Mouse (Mus musculus): ENCODE measurements around the gene Cxcl2. TPM values are rescaled to one million over a fixed set of nuclear protein-coding genes. Genes with fewer than 3 reads are reported as not detected.

Cxcl2 gene
- total RNA-seq (2014; rRNA removed) (not detected in 2 replicates), polyA plus RNA-seq (2015; fragmentation: Nextera tagmentation; extraction: Ambion mirVana) (not detected in 2 replicates)

DNA sequence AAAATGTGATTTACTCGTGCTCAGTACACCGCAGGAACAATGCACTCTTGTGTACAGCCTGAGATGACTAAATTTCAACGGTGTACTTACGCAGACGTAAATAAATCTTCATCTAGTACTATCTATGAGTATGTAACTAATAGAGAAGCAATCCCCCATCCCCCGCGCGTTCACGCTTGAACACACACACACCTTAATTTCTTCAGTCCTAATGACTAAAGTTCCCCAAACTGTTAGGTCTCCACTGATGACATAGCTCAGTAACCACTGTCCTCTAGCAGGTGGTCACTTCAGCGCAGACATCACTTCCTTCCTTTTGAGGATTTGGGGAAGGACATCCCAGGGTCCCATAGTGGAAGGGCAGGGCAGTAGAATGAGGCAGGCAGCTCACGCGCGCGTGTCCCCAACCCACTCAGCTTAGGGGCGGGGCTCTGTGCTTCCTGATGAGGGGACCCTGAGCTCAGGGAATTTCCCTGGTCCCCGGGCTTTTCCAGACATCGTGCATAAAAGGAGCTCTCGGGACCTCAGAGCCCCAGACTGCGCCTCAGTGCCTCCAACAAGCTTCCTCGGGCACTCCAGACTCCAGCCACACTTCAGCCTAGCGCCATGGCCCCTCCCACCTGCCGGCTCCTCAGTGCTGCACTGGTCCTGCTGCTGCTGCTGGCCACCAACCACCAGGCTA is at the start of gene Cxcl2:
TSS of gene Cxcl2 (plus strand) at position 533 of the 682 bp plus-strand sequence.
- ATAC-seq (peak; percentile 35), DNase-seq (no peak)
- H3K4me2 ChIP-seq (ENCODE audit: low read depth) = peak within 1 kb of the TSS; percentile 65
- no peaks in the 10 kb centered on the region for H3K9me3 ChIP-seq (ENCODE audit: low read length)
- no peaks in the 10 kb centered on the region for H3K4me1 ChIP-seq (ENCODE audit: insufficient read depth)
- H3K4me3 ChIP-seq (ENCODE audit: low read depth, low read length) = peak within 1 kb of the TSS; percentile 27
- H3K27ac ChIP-seq (ENCODE audit: low read depth, low read length) = no peak within 1 kb of the TSS
- 4% methylated on average over 22 of the region's 22 CpGs for WGBS
- H3K9ac ChIP-seq = no peak within 1 kb of the TSS
- no peak for TF ChIP-seq CTCF (IDR thresholded peaks at IDR 0.05; ENCODE audit: low read depth)
- peaks cover 8% of the 10 kb centered on the region for H3K27me3 ChIP-seq (ENCODE audit: insufficient read depth, low read length)
- H3K36me3 ChIP-seq (ENCODE audit: insufficient read depth) = no peaks in the 10 kb centered on the region

DNA sequence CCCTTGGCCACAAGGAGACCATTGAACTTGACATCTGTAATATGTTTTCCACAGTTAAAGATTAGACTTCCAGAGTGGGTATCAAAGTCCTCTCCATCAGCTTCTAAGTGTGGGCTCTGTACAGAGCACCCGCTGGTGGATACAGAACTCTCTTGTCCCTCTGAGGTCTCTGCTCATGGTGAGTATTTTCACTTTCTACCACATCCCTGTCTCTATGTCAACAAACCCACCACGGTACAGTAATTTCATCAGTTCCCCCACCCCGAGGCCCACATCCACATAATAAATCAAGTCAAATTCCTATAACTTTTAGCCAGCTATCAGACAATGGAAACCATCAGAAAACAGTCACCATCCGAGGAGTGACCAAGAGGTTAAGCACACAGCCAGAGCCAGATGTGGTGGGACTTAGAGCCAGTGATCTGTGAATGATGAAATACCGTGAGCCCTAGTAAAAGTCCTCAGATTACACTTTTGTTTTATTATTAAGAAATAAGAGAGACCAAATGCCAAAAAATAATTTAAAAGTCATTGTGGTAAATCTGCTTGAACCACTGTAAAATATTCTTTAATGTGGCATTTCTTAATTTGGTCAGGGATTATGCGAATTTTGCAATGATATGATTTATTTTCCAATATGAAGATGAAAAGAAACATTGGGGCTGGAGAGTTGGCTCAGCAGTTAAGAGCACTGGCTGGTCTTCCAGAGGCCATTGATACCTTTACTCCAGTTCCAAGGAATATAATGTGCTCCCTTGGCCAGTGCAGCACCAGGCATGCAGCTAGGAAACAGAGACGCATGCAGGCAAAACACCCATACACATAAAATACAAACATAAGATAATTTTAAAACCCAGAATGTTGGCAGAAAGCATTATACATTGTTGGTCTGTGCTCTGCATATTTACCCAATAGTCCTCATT is 48.1 kb upstream of the Cxcl2 start:
- no peak for DNase-seq
- no peak for ATAC-seq
- WGBS = 86% methylated on average over 7 of the region's 7 CpGs
- H3K27ac ChIP-seq (ENCODE audit: low read depth, low read length) = no peak overlapping the region
- no peak overlapping the region for H3K4me3 ChIP-seq (ENCODE audit: low read depth, low read length)
- H3K4me2 ChIP-seq (ENCODE audit: low read depth) = no peak overlapping the region
- H3K4me1 ChIP-seq (ENCODE audit: insufficient read depth) = no peaks in the 10 kb centered on the region
- TF ChIP-seq CTCF (IDR thresholded peaks at IDR 0.05; ENCODE audit: low read depth) = no peak
- H3K36me3 ChIP-seq (ENCODE audit: insufficient read depth) = no peaks in the 10 kb centered on the region
- no peak overlapping the region for H3K9ac ChIP-seq
- H3K9me3 ChIP-seq (ENCODE audit: low read length) = no peaks in the 10 kb centered on the region
- no peaks in the 10 kb centered on the region for H3K27me3 ChIP-seq (ENCODE audit: insufficient read depth, low read length)

- no peak overlapping the region for H3K27ac ChIP-seq (ENCODE audit: low read depth, low read length)
- WGBS = 70% methylated on average over 5 of the region's 5 CpGs
- DNase-seq (no peak), ATAC-seq (no peak)
- H3K27me3 ChIP-seq (ENCODE audit: insufficient read depth, low read length) = no peaks in the 10 kb centered on the region
- H3K9me3 ChIP-seq (ENCODE audit: low read length) = no peaks in the 10 kb centered on the region
- no peak overlapping the region for H3K9ac ChIP-seq
- no peak overlapping the region for H3K4me3 ChIP-seq (ENCODE audit: low read depth, low read length)
- no peak overlapping the region for H3K4me2 ChIP-seq (ENCODE audit: low read depth)
- H3K36me3 ChIP-seq (ENCODE audit: insufficient read depth) = no peaks in the 10 kb centered on the region
- TF ChIP-seq CTCF (IDR thresholded peaks at IDR 0.05; ENCODE audit: low read depth) = no peak
- no peaks in the 10 kb centered on the region for H3K4me1 ChIP-seq (ENCODE audit: insufficient read depth)
Measured at GRCm38 (mm10) chr5:90857463-90857862, 46.2 kb upstream of the Cxcl2 start.

GRCm38 (mm10) chr5:90858429-90858828 is 45.2 kb upstream of the Cxcl2 start:
- Histone ChIP-seq H3K4me1 (ENCODE audit: insufficient read depth) (no peaks in the 10 kb centered on the region), H3K9ac (no peak overlapping the region), H3K9me3 (ENCODE audit: low read length) (no peaks in the 10 kb centered on the region), H3K36me3 (ENCODE audit: insufficient read depth) (no peaks in the 10 kb centered on the region), H3K27ac (ENCODE audit: low read depth, low read length) (no peak overlapping the region), H3K27me3 (ENCODE audit: insufficient read depth, low read length) (no peaks in the 10 kb centered on the region), H3K4me2 (ENCODE audit: low read depth) (no peak overlapping the region), H3K4me3 (ENCODE audit: low read depth, low read length) (no peak overlapping the region)
- DNase-seq (no peak), ATAC-seq (no peak)
- WGBS = 88% methylated on average over 2 of the region's 2 CpGs
- TF ChIP-seq CTCF (IDR thresholded peaks at IDR 0.05; ENCODE audit: low read depth) = no peak

DNA sequence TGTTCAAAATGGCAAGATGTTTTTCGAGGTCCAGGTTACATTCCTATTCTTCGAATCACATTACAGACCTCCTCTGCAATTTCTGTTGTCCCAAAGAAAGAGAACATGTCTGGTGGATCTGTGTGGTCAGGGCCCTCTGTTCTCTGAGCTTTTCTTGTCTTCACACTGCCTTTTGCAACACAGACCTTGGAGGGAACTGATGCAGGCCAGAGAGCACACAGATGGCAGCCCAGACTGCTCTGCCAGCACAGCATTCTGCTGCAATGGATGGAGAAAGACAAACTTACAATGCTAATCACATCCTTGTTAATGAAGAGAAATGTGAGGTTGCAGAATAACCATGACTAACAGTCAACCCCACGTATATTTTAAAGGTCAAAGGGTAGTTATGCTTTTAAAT is 44.6 kb upstream of the Cxcl2 start:
- Histone ChIP-seq H3K4me2 (ENCODE audit: low read depth) (no peak overlapping the region), H3K27ac (ENCODE audit: low read depth, low read length) (no peak overlapping the region), H3K4me1 (ENCODE audit: insufficient read depth) (no peaks in the 10 kb centered on the region), H3K9ac (no peak overlapping the region), H3K27me3 (ENCODE audit: insufficient read depth, low read length) (no peaks in the 10 kb centered on the region), H3K4me3 (ENCODE audit: low read depth, low read length) (no peak overlapping the region), H3K36me3 (ENCODE audit: insufficient read depth) (no peaks in the 10 kb centered on the region), H3K9me3 (ENCODE audit: low read length) (no peaks in the 10 kb centered on the region)
- DNase-seq (no peak), ATAC-seq (no peak)
- WGBS = 77% methylated on average over 3 of the region's 3 CpGs
- no peak for TF ChIP-seq CTCF (IDR thresholded peaks at IDR 0.05; ENCODE audit: low read depth)

GRCm38 (mm10) chr5:90861876-90862375 is 41.7 kb upstream of the Cxcl2 start:
- DNase-seq = no peak
- Histone ChIP-seq H3K27me3 (ENCODE audit: insufficient read depth, low read length) (no peaks in the 10 kb centered on the region), H3K9ac (no peak overlapping the region), H3K27ac (ENCODE audit: low read depth, low read length) (no peak overlapping the region), H3K36me3 (ENCODE audit: insufficient read depth) (no peaks in the 10 kb centered on the region), H3K9me3 (ENCODE audit: low read length) (no peaks in the 10 kb centered on the region), H3K4me3 (ENCODE audit: low read depth, low read length) (no peak overlapping the region), H3K4me1 (ENCODE audit: insufficient read depth) (no peaks in the 10 kb centered on the region), H3K4me2 (ENCODE audit: low read depth) (no peak overlapping the region)
- no peak for ATAC-seq
- WGBS = 87% methylated on average over 6 of the region's 6 CpGs
- no peak for TF ChIP-seq CTCF (IDR thresholded peaks at IDR 0.05; ENCODE audit: low read depth)

- Histone ChIP-seq H3K4me1 (ENCODE audit: insufficient read depth) (no peaks in the 10 kb centered on the region), H3K36me3 (ENCODE audit: insufficient read depth) (no peaks in the 10 kb centered on the region), H3K4me3 (ENCODE audit: low read depth, low read length) (no peak overlapping the region), H3K9ac (no peak overlapping the region), H3K9me3 (ENCODE audit: low read length) (no peaks in the 10 kb centered on the region), H3K27ac (ENCODE audit: low read depth, low read length) (no peak overlapping the region), H3K27me3 (ENCODE audit: insufficient read depth, low read length) (no peaks in the 10 kb centered on the region), H3K4me2 (ENCODE audit: low read depth) (no peak overlapping the region)
- ATAC-seq (no peak), DNase-seq (no peak)
- TF ChIP-seq CTCF (IDR thresholded peaks at IDR 0.05; ENCODE audit: low read depth) = peak; percentile 26
Measured at GRCm38 (mm10) chr5:90866770-90867169, 36.9 kb upstream of the Cxcl2 start.
